Mouse (Mus musculus): ENCODE data around the gene Camk1d. TPM values are rescaled to one million over a fixed set of nuclear protein-coding genes. Genes with fewer than 3 reads are reported as not detected.
A peak's percentile ranks its signal among the peaks of the same experiment; 100 is the strongest.

Camk1d gene
- polyA plus RNA-seq (2014; fragmentation: Nextera tagmentation; extraction: Ambion mirVana): 3.8 and 4.1 TPM in 2 replicates

GRCm38 (mm10) chr2:5714211-5715053 lies at the start of gene Camk1d:
Gene Camk1d (minus strand): TSS chr2:5714515.
- H3K9me3 ChIP-seq (replicated peaks; ENCODE audit: control insufficient read depth, low read length): no peaks in the 10 kb centered on the region
- H3K27ac ChIP-seq (ENCODE audit: low read depth, low read length): peak within 1 kb of the TSS; percentile 41; the same call in 1 of the 2 replicates
- ATAC-seq (peak; percentile 91), DNase-seq (ENCODE audit: low spot score) (peak; percentile 87)
- H3K4me3 ChIP-seq (ENCODE audit: low read depth, low read length): peak within 1 kb of the TSS; percentile 66
- peaks cover 4% of the 10 kb centered on the region; the same call in 1 of the 2 replicates for H3K4me1 ChIP-seq (ENCODE audit: control insufficient read depth, insufficient read depth, low read length)
- H3K4me2 ChIP-seq (ENCODE audit: low read length): peak within 1 kb of the TSS; percentile 99
- H3K27me3 ChIP-seq (replicated peaks; ENCODE audit: control insufficient read depth, insufficient read depth, low read length): peaks cover 4% of the 10 kb centered on the region; the same call in 1 of the 2 replicates
- peak within 1 kb of the TSS; percentile 74 for H3K9ac ChIP-seq (ENCODE audit: low read length)
- WGBS: under 1% methylated on average over 60 of the region's 80 CpGs
- H3K36me3 ChIP-seq (ENCODE audit: control insufficient read depth, insufficient read depth, low read length): no peaks in the 10 kb centered on the region

- Histone ChIP-seq H3K9ac (ENCODE audit: low read length) (no peak overlapping the region), H3K4me1 (ENCODE audit: control insufficient read depth, insufficient read depth, low read length) (no peaks in the 10 kb centered on the region), H3K27ac (ENCODE audit: low read depth, low read length) (no peak overlapping the region), H3K27me3 (replicated peaks; ENCODE audit: control insufficient read depth, insufficient read depth, low read length) (no peaks in the 10 kb centered on the region), H3K36me3 (ENCODE audit: control insufficient read depth, insufficient read depth, low read length) (no peaks in the 10 kb centered on the region), H3K4me2 (ENCODE audit: low read length) (no peak overlapping the region), H3K9me3 (replicated peaks; ENCODE audit: control insufficient read depth, low read length) (no peaks in the 10 kb centered on the region), H3K4me3 (ENCODE audit: low read depth, low read length) (no peak overlapping the region)
- no peak for ATAC-seq
- 94% methylated on average over 3 of the region's 3 CpGs for WGBS
- DNase-seq (ENCODE audit: low spot score): no peak
These were observed 47.7 kb upstream of the Camk1d start for GRCm38 (mm10) chr2:5762031-5762430.

- Histone ChIP-seq H3K4me1 (ENCODE audit: control insufficient read depth, insufficient read depth, low read length) (no peaks in the 10 kb centered on the region), H3K27me3 (replicated peaks; ENCODE audit: control insufficient read depth, insufficient read depth, low read length) (no peaks in the 10 kb centered on the region), H3K9me3 (replicated peaks; ENCODE audit: control insufficient read depth, low read length) (no peaks in the 10 kb centered on the region), H3K36me3 (ENCODE audit: control insufficient read depth, insufficient read depth, low read length) (no peaks in the 10 kb centered on the region), H3K27ac (ENCODE audit: low read depth, low read length) (no peak overlapping the region), H3K9ac (ENCODE audit: low read length) (no peak overlapping the region), H3K4me3 (ENCODE audit: low read depth, low read length) (no peak overlapping the region), H3K4me2 (ENCODE audit: low read length) (no peak overlapping the region)
- WGBS: 95% methylated on average over 8 of the region's 8 CpGs
- DNase-seq (ENCODE audit: low spot score): no peak
- ATAC-seq: no peak
These were observed 46.2 kb upstream of the Camk1d start for GRCm38 (mm10) chr2:5760479-5761008.

- Histone ChIP-seq H3K27me3 (replicated peaks; ENCODE audit: control insufficient read depth, insufficient read depth, low read length) (no peaks in the 10 kb centered on the region), H3K9ac (ENCODE audit: low read length) (no peak overlapping the region), H3K4me1 (ENCODE audit: control insufficient read depth, insufficient read depth, low read length) (no peaks in the 10 kb centered on the region), H3K4me3 (ENCODE audit: low read depth, low read length) (no peak overlapping the region), H3K36me3 (ENCODE audit: control insufficient read depth, insufficient read depth, low read length) (no peaks in the 10 kb centered on the region), H3K9me3 (replicated peaks; ENCODE audit: control insufficient read depth, low read length) (no peaks in the 10 kb centered on the region), H3K4me2 (ENCODE audit: low read length) (no peak overlapping the region), H3K27ac (ENCODE audit: low read depth, low read length) (no peak overlapping the region)
- ATAC-seq: no peak
- DNase-seq (ENCODE audit: low spot score): no peak
- WGBS: 95% methylated on average over 2 of the region's 2 CpGs
These were observed 44.3 kb upstream of the Camk1d start for GRCm38 (mm10) chr2:5758569-5758968.

- Histone ChIP-seq H3K27me3 (replicated peaks; ENCODE audit: control insufficient read depth, insufficient read depth, low read length) (no peaks in the 10 kb centered on the region), H3K9me3 (replicated peaks; ENCODE audit: control insufficient read depth, low read length) (no peaks in the 10 kb centered on the region), H3K27ac (ENCODE audit: low read depth, low read length) (no peak overlapping the region), H3K4me2 (ENCODE audit: low read length) (no peak overlapping the region), H3K4me3 (ENCODE audit: low read depth, low read length) (no peak overlapping the region), H3K4me1 (ENCODE audit: control insufficient read depth, insufficient read depth, low read length) (no peaks in the 10 kb centered on the region), H3K9ac (ENCODE audit: low read length) (no peak overlapping the region), H3K36me3 (ENCODE audit: control insufficient read depth, insufficient read depth, low read length) (no peaks in the 10 kb centered on the region)
- WGBS: 88% methylated on average over 3 of the region's 3 CpGs
- no peak for ATAC-seq
- DNase-seq (ENCODE audit: low spot score): no peak
These were observed 36.6 kb upstream of the Camk1d start for GRCm38 (mm10) chr2:5750872-5751271.

- WGBS: 80% methylated on average over 6 of the region's 6 CpGs
- no peaks in the 10 kb centered on the region for H3K9me3 ChIP-seq (replicated peaks; ENCODE audit: control insufficient read depth, low read length)
- no peaks in the 10 kb centered on the region for H3K27me3 ChIP-seq (replicated peaks; ENCODE audit: control insufficient read depth, insufficient read depth, low read length)
- H3K4me3 ChIP-seq (ENCODE audit: low read depth, low read length): no peak overlapping the region
- H3K36me3 ChIP-seq (ENCODE audit: control insufficient read depth, insufficient read depth, low read length): no peaks in the 10 kb centered on the region
- ATAC-seq (no peak), DNase-seq (ENCODE audit: low spot score) (no peak)
- no peak overlapping the region for H3K4me2 ChIP-seq (ENCODE audit: low read length)
- no peak overlapping the region for H3K27ac ChIP-seq (ENCODE audit: low read depth, low read length)
- no peaks in the 10 kb centered on the region for H3K4me1 ChIP-seq (ENCODE audit: control insufficient read depth, insufficient read depth, low read length)
- no peak overlapping the region for H3K9ac ChIP-seq (ENCODE audit: low read length)
These were observed 34.9 kb upstream of the Camk1d start for GRCm38 (mm10) chr2:5749210-5749609.

- no peak overlapping the region for H3K4me3 ChIP-seq (ENCODE audit: low read depth, low read length)
- H3K27ac ChIP-seq (ENCODE audit: low read depth, low read length): no peak overlapping the region
- DNase-seq (ENCODE audit: low spot score): no peak
- no peak for ATAC-seq
- 83% methylated on average over 5 of the region's 5 CpGs for WGBS
- no peaks in the 10 kb centered on the region for H3K36me3 ChIP-seq (ENCODE audit: control insufficient read depth, insufficient read depth, low read length)
- H3K27me3 ChIP-seq (replicated peaks; ENCODE audit: control insufficient read depth, insufficient read depth, low read length): no peaks in the 10 kb centered on the region
- H3K4me2 ChIP-seq (ENCODE audit: low read length): no peak overlapping the region
- H3K9ac ChIP-seq (ENCODE audit: low read length): no peak overlapping the region
- no peaks in the 10 kb centered on the region for H3K4me1 ChIP-seq (ENCODE audit: control insufficient read depth, insufficient read depth, low read length)
- H3K9me3 ChIP-seq (replicated peaks; ENCODE audit: control insufficient read depth, low read length): no peaks in the 10 kb centered on the region
These were observed 33.3 kb upstream of the Camk1d start for GRCm38 (mm10) chr2:5747545-5748043.

GRCm38 (mm10) chr2:5746529-5746928 lies 32.2 kb upstream of the Camk1d start:
- Histone ChIP-seq H3K27me3 (replicated peaks; ENCODE audit: control insufficient read depth, insufficient read depth, low read length) (no peaks in the 10 kb centered on the region), H3K4me3 (ENCODE audit: low read depth, low read length) (no peak overlapping the region), H3K4me2 (ENCODE audit: low read length) (no peak overlapping the region), H3K9ac (ENCODE audit: low read length) (no peak overlapping the region), H3K9me3 (replicated peaks; ENCODE audit: control insufficient read depth, low read length) (no peaks in the 10 kb centered on the region), H3K36me3 (ENCODE audit: control insufficient read depth, insufficient read depth, low read length) (no peaks in the 10 kb centered on the region), H3K4me1 (ENCODE audit: control insufficient read depth, insufficient read depth, low read length) (no peaks in the 10 kb centered on the region), H3K27ac (ENCODE audit: low read depth, low read length) (no peak overlapping the region)
- WGBS: 89% methylated on average over 12 of the region's 12 CpGs
- DNase-seq (ENCODE audit: low spot score) (no peak), ATAC-seq (no peak)

GRCm38 (mm10) chr2:5743886-5744285 lies 29.6 kb upstream of the Camk1d start:
- no peaks in the 10 kb centered on the region for H3K36me3 ChIP-seq (ENCODE audit: control insufficient read depth, insufficient read depth, low read length)
- DNase-seq (ENCODE audit: low spot score): no peak
- WGBS: 66% methylated on average over 8 of the region's 8 CpGs

More at GRCm38 (mm10) chr2:5743886-5744285, 29.6 kb upstream of the Camk1d start:
- Histone ChIP-seq H3K4me2 (ENCODE audit: low read length) (no peak overlapping the region), H3K4me3 (ENCODE audit: low read depth, low read length) (no peak overlapping the region), H3K9ac (ENCODE audit: low read length) (no peak overlapping the region), H3K9me3 (replicated peaks; ENCODE audit: control insufficient read depth, low read length) (no peaks in the 10 kb centered on the region), H3K4me1 (ENCODE audit: control insufficient read depth, insufficient read depth, low read length) (no peaks in the 10 kb centered on the region), H3K27me3 (replicated peaks; ENCODE audit: control insufficient read depth, insufficient read depth, low read length) (no peaks in the 10 kb centered on the region), H3K27ac (ENCODE audit: low read depth, low read length) (no peak overlapping the region)
- no peak for ATAC-seq

Measured in forebrain, embryonic 14.5 days (tissue).